Mouse (Mus musculus) hindbrain, postnatal 0 days (tissue): ENCODE measurements at regions not wholly inside any gene's neighbourhood (a gene's known extent, or its start where the extent isn't known, plus 50 kb on each side); places are given as distances from the start of the nearest gene placed in this dataset.
A peak's percentile ranks its signal among the peaks of the same experiment; 100 is the strongest.

Source experiments
- ATAC-seq: fragments of 200-750 bp; cut with Nextera tagmentation; 2 replicates; pipeline ENCODE4 v1.8.0; 2017; ENCODE audit warnings: mild to moderate bottlenecking, moderate TSS enrichment, moderate library complexity
- DNase-seq: peaks from one replicate; pipeline ENCODE4 v3.0.0-alpha.2; 2015; ENCODE audit warnings: low spot score
- H3K27ac ChIP-seq: fragments of 300-500 bp; sonication (generic); 2 replicates; pipeline ENCODE4 v1.5.1; 2014; ENCODE audit warnings: mild to moderate bottlenecking
- H3K27me3 ChIP-seq: fragments of 300-500 bp; sonication (generic); 2 replicates; pipeline ENCODE4 v1.6.1; 2014; ENCODE audit warnings: low read length, mixed read lengths; ENCODE audit not compliant: insufficient read depth
- H3K36me3 ChIP-seq: fragments of 300-500 bp; sonication (generic); 2 replicates; pipeline ENCODE4 v1.6.1; 2014; ENCODE audit warnings: low read length, mixed read lengths; ENCODE audit not compliant: insufficient read depth
- H3K4me1 ChIP-seq: fragments of 300-500 bp; sonication (generic); 2 replicates; pipeline ENCODE4 v1.6.1; 2014; ENCODE audit warnings: antibody characterized with exemption, low read length, mixed read lengths; ENCODE audit not compliant: insufficient read depth
- H3K4me2 ChIP-seq: fragments of 300-500 bp; sonication (generic); 2 replicates; pipeline ENCODE4 v1.6.1; 2014; ENCODE audit warnings: low read depth, mild to moderate bottlenecking, low read length, moderate library complexity, mixed read lengths
- H3K4me3 ChIP-seq: fragments of 300-500 bp; sonication (generic); 2 replicates; pipeline ENCODE4 v1.5.1; 2014; ENCODE audit warnings: low read length
- H3K9ac ChIP-seq: fragments of 300-500 bp; sonication (generic); replicated peaks from 2 replicates; pipeline ENCODE4 v1.6.1; 2014; ENCODE audit warnings: mild to moderate bottlenecking, low read length, moderate library complexity, mixed read lengths
- H3K9me3 ChIP-seq: fragments of 300-500 bp; sonication (generic); 2 replicates; pipeline ENCODE4 v1.6.1; 2016; ENCODE audit warnings: low read length, mixed read lengths
- CTCF ChIP-seq: IDR thresholded peaks from 2 replicates; pipeline ENCODE4 v1.5.1; 2016; ENCODE audit warnings: antibody characterized with exemption, control low read depth, low read depth
- WGBS: fragments of 180-500 bp; shearing (Covaris S2); extraction: QIAGEN DNeasy Blood & Tissue Kit; methylation state at CpG from one replicate; pipeline ENCODE4 v1.1.7; 2014; 5-methylcytosine and 5-hydroxymethylcytosine counted together

- no peak for TF ChIP-seq CTCF
- Histone ChIP-seq H3K4me1 (no peaks in the 10 kb centered on the region), H3K36me3 (no peaks in the 10 kb centered on the region), H3K4me3 (no peak overlapping the region), H3K9me3 (no peaks in the 10 kb centered on the region), H3K9ac (no peak overlapping the region), H3K27ac (no peak overlapping the region), H3K27me3 (no peaks in the 10 kb centered on the region), H3K4me2 (no peak overlapping the region)
- 84% methylated on average over 9 of the region's 9 CpGs for WGBS
- no peak for ATAC-seq
- no peak for DNase-seq
Measured at GRCm38 (mm10) chr5:74121861-74122630, 53.8 kb upstream of the Usp46 start.

- H3K27me3 ChIP-seq, result no peaks in the 10 kb centered on the region
- H3K4me2 ChIP-seq, result peak overlapping the region; percentile 47
- DNase-seq, result peak; percentile 65
- H3K9me3 ChIP-seq, result no peaks in the 10 kb centered on the region
- no peaks in the 10 kb centered on the region for H3K36me3 ChIP-seq
- 67% methylated on average over 32 of the region's 32 CpGs for WGBS
- no peaks in the 10 kb centered on the region for H3K4me1 ChIP-seq
- TF ChIP-seq CTCF, result no peak
- H3K4me3 ChIP-seq, result peak overlapping the region; percentile 26
- no peak overlapping the region for H3K27ac ChIP-seq
- peak; percentile 94 for ATAC-seq
- H3K9ac ChIP-seq, result no peak overlapping the region
Measured at GRCm38 (mm10) chr5:74126015-74126896, 58.0 kb upstream of the Usp46 start.

GRCm38 (mm10) chr5:74127518-74127917, 59.3 kb upstream of the Usp46 start:
- ATAC-seq (no peak), DNase-seq (no peak)
- H3K36me3 ChIP-seq, result no peaks in the 10 kb centered on the region
- no peaks in the 10 kb centered on the region for H3K9me3 ChIP-seq
- no peaks in the 10 kb centered on the region for H3K4me1 ChIP-seq
- no peak overlapping the region for H3K4me3 ChIP-seq
- H3K9ac ChIP-seq, result no peak overlapping the region
- H3K27me3 ChIP-seq, result no peaks in the 10 kb centered on the region
- WGBS, result 93% methylated on average over 6 of the region's 6 CpGs
- no peak overlapping the region for H3K4me2 ChIP-seq
- TF ChIP-seq CTCF, result no peak
- H3K27ac ChIP-seq, result no peak overlapping the region

- no peak for TF ChIP-seq CTCF
- Histone ChIP-seq H3K4me1 (no peaks in the 10 kb centered on the region), H3K9me3 (no peaks in the 10 kb centered on the region), H3K9ac (no peak overlapping the region), H3K4me2 (no peak overlapping the region), H3K4me3 (no peak overlapping the region), H3K27me3 (no peaks in the 10 kb centered on the region), H3K36me3 (no peaks in the 10 kb centered on the region), H3K27ac (no peak overlapping the region)
- peak; percentile 57 for DNase-seq
- no peak for ATAC-seq
Measured at GRCm38 (mm10) chr5:74129636-74130035, 61.4 kb upstream of the Usp46 start.

- DNase-seq (no peak), ATAC-seq (no peak)
- Histone ChIP-seq H3K36me3 (no peaks in the 10 kb centered on the region), H3K4me1 (no peaks in the 10 kb centered on the region), H3K9me3 (no peaks in the 10 kb centered on the region), H3K27ac (no peak overlapping the region), H3K4me3 (no peak overlapping the region), H3K9ac (no peak overlapping the region), H3K27me3 (no peaks in the 10 kb centered on the region), H3K4me2 (no peak overlapping the region)
- WGBS, result 59% methylated on average over 8 of the region's 8 CpGs
- TF ChIP-seq CTCF, result no peak
Measured at GRCm38 (mm10) chr5:74132671-74133070, 62.4 kb upstream of the Rasl11b start.

- H3K27ac ChIP-seq, result no peak overlapping the region
- H3K4me3 ChIP-seq, result no peak overlapping the region
- no peak overlapping the region for H3K4me2 ChIP-seq
- DNase-seq (no peak), ATAC-seq (no peak)
- no peak for TF ChIP-seq CTCF
- 70% methylated on average over 5 of the region's 5 CpGs for WGBS
- H3K27me3 ChIP-seq, result no peaks in the 10 kb centered on the region
- no peak overlapping the region for H3K9ac ChIP-seq
- H3K9me3 ChIP-seq, result no peaks in the 10 kb centered on the region
- H3K4me1 ChIP-seq, result no peaks in the 10 kb centered on the region
- no peaks in the 10 kb centered on the region for H3K36me3 ChIP-seq
Measured at GRCm38 (mm10) chr5:74136377-74136776, 58.7 kb upstream of the Rasl11b start.
